In genomic region chr2:14199621-14200020, GRCm38 (mm10) we compare ENCODE assay signal across 12 mouse cellular contexts. TPM values are rescaled to one million over a fixed set of nuclear protein-coding genes. Genes with fewer than 3 reads are reported as not detected.
DNase-seq lines count a peak whose midpoint lies in the region; ATAC-seq and TF ChIP-seq lines count a peak whose summit lies in the region.
"Had no signal": no experiment of that assay in that cellular context is flagged by ENCODE, and none has a peak within 500 bp of the region (broad histone marks: within the 10 kb centered on the region; RNA-seq: fewer than 3 reads in every experiment).

No protein-coding gene starts in this region.

- H3K27ac ChIP-seq in hindbrain, postnatal 0 days = no peak overlapping the region
- no peak overlapping the region for H3K27ac ChIP-seq in hindbrain, embryonic 12.5 days
- no peak overlapping the region for H3K27ac ChIP-seq in intestine, embryonic 15.5 days
- H3K27ac ChIP-seq in kidney, embryonic 16.5 days (ENCODE audit: low read length) = no peak overlapping the region
- H3K27ac ChIP-seq: liver, embryonic 13.5 days had no signal

- no peak overlapping the region for H3K9ac ChIP-seq in hindbrain, postnatal 0 days (replicated peaks; ENCODE audit: low read length)
- H3K9ac ChIP-seq in hindbrain, embryonic 12.5 days = no peak overlapping the region
- no peak overlapping the region for H3K9ac ChIP-seq in intestine, embryonic 15.5 days
- H3K9ac ChIP-seq in kidney, embryonic 16.5 days (replicated peaks; ENCODE audit: low read length) = no peak overlapping the region
- H3K9ac ChIP-seq: liver, embryonic 13.5 days had no signal

- H3K9me3 ChIP-seq in hindbrain, postnatal 0 days (ENCODE audit: low read length) = no peaks in the 10 kb centered on the region
- no peaks in the 10 kb centered on the region for H3K9me3 ChIP-seq in hindbrain, embryonic 12.5 days (replicated peaks)
- no peaks in the 10 kb centered on the region for H3K9me3 ChIP-seq in intestine, embryonic 15.5 days
- H3K9me3 ChIP-seq in kidney, embryonic 16.5 days (ENCODE audit: low read length) = no peaks in the 10 kb centered on the region
- H3K9me3 ChIP-seq: liver, embryonic 13.5 days had no signal

- no peak overlapping the region for H3K4me2 ChIP-seq in hindbrain, postnatal 0 days (ENCODE audit: low read depth, low read length)
- no peak overlapping the region for H3K4me2 ChIP-seq in hindbrain, embryonic 12.5 days (replicated peaks)
- H3K4me2 ChIP-seq in intestine, embryonic 15.5 days (replicated peaks) = no peak overlapping the region
- no peak overlapping the region for H3K4me2 ChIP-seq in kidney, embryonic 16.5 days (replicated peaks; ENCODE audit: low read depth, low read length)
- H3K4me2 ChIP-seq: liver, embryonic 13.5 days had no signal

- WGBS in hindbrain, postnatal 0 days = 39% methylated on average over 2 of the region's 2 CpGs
- WGBS in hindbrain, embryonic 12.5 days = 52% methylated on average over 2 of the region's 2 CpGs
- 31% methylated on average over 2 of the region's 2 CpGs for WGBS in intestine, embryonic 15.5 days
- 45% methylated on average over 2 of the region's 2 CpGs for WGBS in kidney, embryonic 16.5 days

- peak; percentile 6 for DNase-seq in hindbrain, postnatal 0 days (ENCODE audit: low spot score)
- peak; percentile 4 for DNase-seq in Muller cell, postnatal 12 days (ENCODE audit: inconsistent ontology term)
- DNase-seq in cerebellum, adult 11-12 months = peak; percentile 76
- peak; percentile 29 for DNase-seq in gastrocnemius, postnatal 10 days
- DNase-seq in thymus, postnatal 14 days = no peak
- DNase-seq: kidney, adult 9 months; liver, embryonic 13.5 days had no signal

- H3K27me3 ChIP-seq in hindbrain, postnatal 0 days (ENCODE audit: insufficient read depth, low read length) = no peaks in the 10 kb centered on the region
- no peaks in the 10 kb centered on the region for H3K27me3 ChIP-seq in hindbrain, embryonic 12.5 days
- no peaks in the 10 kb centered on the region for H3K27me3 ChIP-seq in intestine, embryonic 15.5 days (replicated peaks)
- no peaks in the 10 kb centered on the region for H3K27me3 ChIP-seq in kidney, embryonic 16.5 days (ENCODE audit: insufficient read depth, low read length)
- H3K27me3 ChIP-seq: liver, embryonic 13.5 days had no signal

- H3K4me3 ChIP-seq in hindbrain, postnatal 0 days (ENCODE audit: low read length) = no peak overlapping the region
- no peak overlapping the region for H3K4me3 ChIP-seq in hindbrain, embryonic 12.5 days
- no peak overlapping the region for H3K4me3 ChIP-seq in intestine, embryonic 15.5 days (replicated peaks)
- H3K4me3 ChIP-seq in kidney, embryonic 16.5 days (ENCODE audit: low read length) = no peak overlapping the region
- H3K4me3 ChIP-seq: liver, embryonic 13.5 days had no signal

- no peaks in the 10 kb centered on the region for H3K36me3 ChIP-seq in hindbrain, postnatal 0 days (ENCODE audit: insufficient read depth, low read length)
- H3K36me3 ChIP-seq in hindbrain, embryonic 12.5 days = no peaks in the 10 kb centered on the region
- no peaks in the 10 kb centered on the region for H3K36me3 ChIP-seq in intestine, embryonic 15.5 days
- H3K36me3 ChIP-seq in kidney, embryonic 16.5 days (ENCODE audit: insufficient read depth, low read length) = no peaks in the 10 kb centered on the region
- H3K36me3 ChIP-seq: liver, embryonic 13.5 days had no signal

- no peaks in the 10 kb centered on the region for H3K4me1 ChIP-seq in hindbrain, postnatal 0 days (ENCODE audit: insufficient read depth, low read length)
- H3K4me1 ChIP-seq in hindbrain, embryonic 12.5 days = no peaks in the 10 kb centered on the region
- no peaks in the 10 kb centered on the region for H3K4me1 ChIP-seq in intestine, embryonic 15.5 days (replicated peaks)
- no peaks in the 10 kb centered on the region for H3K4me1 ChIP-seq in kidney, embryonic 16.5 days (ENCODE audit: insufficient read depth, low read length)
- H3K4me1 ChIP-seq: liver, embryonic 13.5 days had no signal

- no peak for TF ChIP-seq CTCF in hindbrain, postnatal 0 days (IDR thresholded peaks at IDR 0.05; ENCODE audit: low read depth)

- peak; percentile 29; the same call in 1 of the 2 replicates for ATAC-seq in hindbrain, postnatal 0 days
- ATAC-seq in hindbrain, embryonic 12.5 days (ENCODE audit: low FRiP score) = no peak
- ATAC-seq in intestine, embryonic 15.5 days = no peak
- ATAC-seq in kidney, embryonic 16.5 days (ENCODE audit: low FRiP score, low TSS enrichment) = no peak

RNA-seq across cellular contexts. Expression of gene Tmem236, which starts 25.3 kb away (rescaled TPM):
- total RNA-seq in hindbrain, postnatal 0 days (2014; rRNA removed) = 0.10 and 0.29 TPM in 2 replicates
- polyA plus RNA-seq in hindbrain, postnatal 0 days (2015; fragmentation: Nextera tagmentation; extraction: Ambion mirVana) = 0.23 and 0.25 TPM in 2 replicates
- polyA plus RNA-seq in hindbrain, embryonic 12.5 days (2016; fragmentation: Nextera tagmentation; extraction: Ambion mirVana) = 0.10 TPM in 1 of 2 replicates, not detected in the other
- total RNA-seq in gastrocnemius, postnatal 10 days (2021) = under 1 TPM; 0.31 to 0.59 TPM
- polyA plus RNA-seq in intestine, embryonic 15.5 days (2015; fragmentation: Nextera tagmentation; extraction: Ambion mirVana) = 15.4 and 18.5 TPM in 2 replicates
- 0.42 and 0.62 TPM in 2 replicates for polyA plus RNA-seq in kidney, embryonic 16.5 days (2015; fragmentation: Nextera tagmentation; extraction: Ambion mirVana)
- polyA plus RNA-seq: forebrain, embryonic 11.5 days; heart, embryonic 14.5 days; liver, embryonic 13.5 days had no signal

RNA-seq across cellular contexts. Expression of gene Mrc1, which starts 29.6 kb away (rescaled TPM):
- 6.0 and 10.3 TPM in 2 replicates for total RNA-seq in hindbrain, postnatal 0 days (2014; rRNA removed)
- 3.6 and 4.7 TPM in 2 replicates for polyA plus RNA-seq in hindbrain, postnatal 0 days (2015; fragmentation: Nextera tagmentation; extraction: Ambion mirVana)
- polyA plus RNA-seq in hindbrain, embryonic 12.5 days (2016; fragmentation: Nextera tagmentation; extraction: Ambion mirVana) = 6.0 and 6.5 TPM in 2 replicates
- total RNA-seq in gastrocnemius, postnatal 10 days (2021) = 10 to 100 TPM; 34.4 to 36.6 TPM
- 6.5 and 7.0 TPM in 2 replicates for polyA plus RNA-seq in intestine, embryonic 15.5 days (2015; fragmentation: Nextera tagmentation; extraction: Ambion mirVana)
- 4.7 and 5.0 TPM in 2 replicates for polyA plus RNA-seq in kidney, embryonic 16.5 days (2015; fragmentation: Nextera tagmentation; extraction: Ambion mirVana)

Comparison
In these comparisons a context has a peak if more than half of its experiments do, and no peak if none do; other contexts are left out.
1. RNA of gene Tmem236, which starts 25.3 kb away (polyA plus RNA-seq): 15.4 to 18.5 TPM in intestine, embryonic 15.5 days; 0.42 to 0.62 TPM in kidney, embryonic 16.5 days, 0.23 to 0.25 TPM in hindbrain, postnatal 0 days and 0.10 TPM in hindbrain, embryonic 12.5 days; every median in the first group is over 10 times any median in the second.